Mouse (Mus musculus) monocyte, adult 2 months (primary cell): ENCODE results near the gene Gabrg3.

Experiments
- DNase-seq, 2 experiments: peaks; one replicate each; pipeline ENCODE4 v3.0.0; 2022; ENCODE audit warnings: low spot score in 2 of 2, low read depth in 1 of 2

Gene Gabrg3

GRCm38 (mm10) chr7:57082071-57082470 lies 304.9 kb downstream of the Gabrg3 start:
- no peak for DNase-seq

- no peak for DNase-seq
Observed at GRCm38 (mm10) chr7:57071435-57072160, 315.4 kb downstream of the Gabrg3 start.

- DNase-seq: no peak
Observed at GRCm38 (mm10) chr7:57065398-57065797, 321.6 kb downstream of the Gabrg3 start.

- DNase-seq: no peak
Observed at GRCm38 (mm10) chr7:57050906-57051635, 335.9 kb downstream of the Gabrg3 start.

GRCm38 (mm10) chr7:57037861-57038421 lies 349.0 kb downstream of the Gabrg3 start:
- DNase-seq: no peak

- DNase-seq: no peak
Observed at GRCm38 (mm10) chr7:57000585-57001261, 386.3 kb downstream of the Gabrg3 start.

GRCm38 (mm10) chr7:56997713-56998624 lies 389.0 kb downstream of the Gabrg3 start:
- no peak for DNase-seq

- no peak for DNase-seq
Observed at GRCm38 (mm10) chr7:56946398-56946797, 440.6 kb downstream of the Gabrg3 start.

GRCm38 (mm10) chr7:56941606-56942005 lies 445.4 kb downstream of the Gabrg3 start:
- DNase-seq: no peak

GRCm38 (mm10) chr7:56938020-56938419 lies 449.0 kb downstream of the Gabrg3 start:
- no peak for DNase-seq

GRCm38 (mm10) chr7:56919499-56919898 lies 467.5 kb downstream of the Gabrg3 start:
- DNase-seq: no peak

- no peak for DNase-seq
Observed at GRCm38 (mm10) chr7:56914862-56915261, 472.1 kb downstream of the Gabrg3 start.

GRCm38 (mm10) chr7:56899762-56900161 lies 487.2 kb downstream of the Gabrg3 start:
- no peak for DNase-seq

- DNase-seq: no peak
Observed at GRCm38 (mm10) chr7:56867314-56868075, 519.5 kb downstream of the Gabrg3 start.

GRCm38 (mm10) chr7:56843565-56843964 lies 543.4 kb downstream of the Gabrg3 start:
- DNase-seq: no peak

GRCm38 (mm10) chr7:56825446-56825845 lies 561.5 kb downstream of the Gabrg3 start:
- DNase-seq: no peak

- DNase-seq: no peak
Observed at GRCm38 (mm10) chr7:56801841-56802240, 585.1 kb downstream of the Gabrg3 start.

- no peak for DNase-seq
Observed at GRCm38 (mm10) chr7:56779122-56779521, 607.9 kb downstream of the Gabrg3 start.

GRCm38 (mm10) chr7:56768216-56768615 lies 618.8 kb downstream of the Gabrg3 start:
- no peak for DNase-seq

- no peak for DNase-seq
Observed at GRCm38 (mm10) chr7:56767796-56768195, 619.2 kb downstream of the Gabrg3 start.
